Mouse (Mus musculus) brown adipose tissue, adult 24 weeks (tissue): ENCODE results near the gene Slc23a2. TPM values are rescaled to one million over a fixed set of nuclear protein-coding genes. Genes with fewer than 3 reads are reported as not detected.

Source experiments
- H3K27ac ChIP-seq: fragments of 200-500 bp; replicated peaks from 2 replicates; pipeline ENCODE4 v1.5.1; 2012; ENCODE audit warnings: low read depth, mild to moderate bottlenecking, low read length
- H3K4me1 ChIP-seq: fragments of 200-500 bp; 2 replicates; pipeline ENCODE4 v1.6.1; 2012; ENCODE audit warnings: low read length, mixed read lengths; ENCODE audit not compliant: control insufficient read depth, insufficient read depth, insufficient read length
- H3K4me3 ChIP-seq: fragments of 200-500 bp; 2 replicates; pipeline ENCODE4 v1.5.1; 2012; ENCODE audit warnings: low read depth, mild to moderate bottlenecking, low read length, moderate library complexity; ENCODE audit not compliant: insufficient read depth
- polyA plus RNA-seq: library from polyadenylated mRNA; stranded (reverse); fragments of >200 nt; gene quantifications from 2 replicates; pipeline ENCODE4 v1.2.4, GENCODE M21; 2012; ENCODE audit not compliant: missing spikeins, insufficient read depth, insufficient read length

The Slc23a2 gene
- polyA plus RNA-seq, 1 experiment = 12.3 TPM

GRCm38 (mm10) chr2:132118646-132119045 is 26.3 kb downstream of the Slc23a2 start:
- H3K27ac ChIP-seq = no peak overlapping the region
- H3K4me3 ChIP-seq = no peak overlapping the region
- H3K4me1 ChIP-seq = peaks cover 15% of the 10 kb centered on the region

DNA sequence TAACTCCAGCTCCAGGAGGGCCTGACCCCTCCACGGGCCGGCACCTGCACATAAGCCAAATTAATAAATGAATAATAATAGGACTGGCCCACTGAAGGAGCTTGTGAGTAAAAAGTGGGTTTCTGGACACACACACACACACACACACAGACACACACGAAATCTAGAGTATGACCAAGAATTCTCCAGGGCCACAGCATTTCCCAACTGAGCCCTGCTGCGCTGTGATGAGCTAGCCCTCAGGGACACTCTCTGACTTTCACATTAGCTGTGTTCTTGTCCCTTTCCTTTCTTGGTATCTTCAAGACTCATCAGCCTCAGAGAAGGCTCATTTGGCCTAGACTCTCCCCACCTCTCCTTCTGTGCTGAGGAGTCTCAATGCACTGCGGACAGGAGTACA is 29.0 kb downstream of the Slc23a2 start:
- no peak overlapping the region for H3K27ac ChIP-seq
- peaks cover 12% of the 10 kb centered on the region for H3K4me1 ChIP-seq
- no peak overlapping the region for H3K4me3 ChIP-seq

- Histone ChIP-seq H3K4me1 (peaks cover 12% of the 10 kb centered on the region), H3K27ac (0 out of 2 replicates have a peak overlapping the region, but pooled peaks have one; percentile 12), H3K4me3 (no peak overlapping the region)
Observed at GRCm38 (mm10) chr2:132115344-132115743, 29.6 kb downstream of the Slc23a2 start.

DNA sequence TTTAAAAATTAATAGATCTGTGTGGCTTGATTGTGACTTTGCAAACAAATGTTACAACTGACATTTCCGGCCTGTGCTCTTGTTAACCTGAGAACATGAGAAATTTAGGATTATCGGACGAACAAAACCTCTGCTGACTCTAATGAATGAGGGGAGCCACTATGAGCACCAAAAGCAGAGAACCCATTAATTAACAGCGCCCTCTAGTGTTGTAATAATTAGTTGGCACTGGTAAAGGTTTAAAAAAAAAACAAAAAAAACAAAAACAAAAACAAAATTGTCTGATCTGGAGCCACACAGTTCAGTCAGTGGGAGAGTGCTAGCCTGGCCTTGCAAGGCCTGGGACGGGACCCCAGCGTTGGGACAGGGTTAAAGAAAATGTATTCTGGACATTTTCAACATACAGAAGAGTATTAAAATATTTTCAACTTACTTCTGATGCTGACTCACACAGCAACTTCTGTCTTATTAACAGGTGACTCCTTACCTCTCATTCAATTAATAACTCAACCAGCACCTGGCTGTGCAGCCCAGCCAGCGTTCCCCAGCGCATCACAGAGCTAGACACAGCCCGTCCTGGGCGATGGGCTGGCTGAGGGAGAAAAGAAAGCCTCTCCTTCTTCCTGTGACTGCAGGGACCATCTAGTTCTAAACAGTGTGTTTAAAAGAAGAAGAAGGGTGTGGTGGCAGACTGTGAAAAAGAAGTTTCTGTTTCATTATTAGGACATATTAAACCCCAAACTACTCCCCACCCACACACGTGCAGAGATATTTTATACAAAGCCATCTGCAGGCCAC is 30.7 kb downstream of the Slc23a2 start:
- Histone ChIP-seq H3K27ac (peak overlapping the region; percentile 27; the same call in 1 of the 2 replicates), H3K4me1 (peaks cover 15% of the 10 kb centered on the region), H3K4me3 (no peak overlapping the region)

- H3K4me3 ChIP-seq = no peak overlapping the region
- H3K4me1 ChIP-seq = peaks cover 26% of the 10 kb centered on the region
- H3K27ac ChIP-seq = no peak overlapping the region
Observed at GRCm38 (mm10) chr2:132112319-132112718, 32.6 kb downstream of the Slc23a2 start.

DNA sequence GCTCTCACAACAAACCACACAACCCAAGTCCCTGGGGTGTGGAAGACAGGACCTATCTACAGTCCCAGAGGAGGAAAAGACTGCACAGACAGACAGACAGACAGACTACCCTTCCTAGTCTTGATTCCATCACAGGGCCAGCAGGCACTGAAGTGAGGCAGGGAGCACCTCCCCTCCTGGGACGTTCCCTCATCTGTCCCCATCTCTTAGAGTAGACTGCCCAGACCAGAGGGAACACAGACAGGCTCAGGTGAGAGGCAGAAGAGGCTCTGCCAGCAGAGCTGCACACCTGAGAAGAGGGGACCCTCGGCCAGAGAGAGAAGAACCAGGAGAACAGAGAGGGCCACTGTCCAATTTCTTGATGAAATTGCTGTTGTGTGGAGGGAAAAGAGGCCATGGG is 33.0 kb downstream of the Slc23a2 start:
- Histone ChIP-seq H3K4me3 (no peak overlapping the region), H3K27ac (no peak overlapping the region), H3K4me1 (peaks cover 30% of the 10 kb centered on the region)

- no peak overlapping the region for H3K27ac ChIP-seq
- H3K4me3 ChIP-seq = no peak overlapping the region
Observed at GRCm38 (mm10) chr2:132111266-132111665, 33.6 kb downstream of the Slc23a2 start.

DNA sequence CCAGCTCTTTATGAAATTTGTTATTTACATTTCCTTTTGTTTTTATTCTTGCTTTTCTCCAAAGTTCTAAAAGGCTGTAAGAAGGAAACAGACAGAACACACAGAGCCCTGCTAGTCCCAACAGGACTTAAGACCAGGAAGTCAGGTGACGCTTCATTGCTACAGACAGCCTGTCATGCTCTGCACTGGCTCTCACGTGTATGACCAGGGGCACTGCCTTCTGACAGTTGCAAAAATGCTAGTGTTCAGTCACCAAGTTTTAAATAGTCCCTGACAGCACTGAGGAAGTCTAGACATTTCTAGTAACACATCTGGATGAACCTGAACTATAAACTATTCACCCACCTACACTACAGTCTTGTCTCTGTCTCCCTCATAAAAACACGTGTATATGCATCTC is 34.2 kb downstream of the Slc23a2 start:
- Histone ChIP-seq H3K4me3 (no peak overlapping the region), H3K27ac (no peak overlapping the region), H3K4me1 (peaks cover 37% of the 10 kb centered on the region)

More at GRCm38 (mm10) chr2:132111266-132111665, 33.6 kb downstream of the Slc23a2 start:
- peaks cover 37% of the 10 kb centered on the region for H3K4me1 ChIP-seq

GRCm38 (mm10) chr2:132108988-132109387 is 35.9 kb downstream of the Slc23a2 start:
- H3K4me1 ChIP-seq = peaks cover 30% of the 10 kb centered on the region
- no peak overlapping the region for H3K4me3 ChIP-seq
- no peak overlapping the region for H3K27ac ChIP-seq

GRCm38 (mm10) chr2:132107611-132108010 is 37.3 kb downstream of the Slc23a2 start:
- peaks cover 38% of the 10 kb centered on the region for H3K4me1 ChIP-seq
- no peak overlapping the region for H3K4me3 ChIP-seq
- peak overlapping the region; percentile 48 for H3K27ac ChIP-seq

- H3K4me1 ChIP-seq = peaks cover 38% of the 10 kb centered on the region
- peak overlapping the region; percentile 52 for H3K27ac ChIP-seq
- no peak overlapping the region for H3K4me3 ChIP-seq
Observed at GRCm38 (mm10) chr2:132106069-132106468, 38.8 kb downstream of the Slc23a2 start.

DNA sequence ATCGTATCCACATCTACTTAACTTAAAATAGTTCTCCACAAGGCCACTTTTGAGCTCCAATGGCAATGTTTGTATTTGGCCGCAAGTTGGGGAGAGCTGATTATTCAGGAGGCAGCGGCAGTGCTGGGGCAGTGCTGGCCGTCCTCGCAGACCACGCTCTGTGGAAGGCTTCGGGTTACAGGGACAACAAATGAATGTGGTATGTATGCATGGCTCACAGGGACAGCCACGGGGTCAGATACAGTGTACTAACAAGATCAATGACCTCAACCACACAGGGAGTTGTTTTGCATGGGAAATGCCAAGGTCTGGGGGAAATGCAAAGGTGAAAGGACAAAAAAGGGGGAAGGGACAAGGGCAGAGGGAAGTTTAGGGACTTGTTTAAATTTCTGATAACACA is 41.6 kb downstream of the Slc23a2 start:
- Histone ChIP-seq H3K4me3 (no peak overlapping the region), H3K4me1 (peaks cover 33% of the 10 kb centered on the region), H3K27ac (peak overlapping the region; percentile 73)

- peaks cover 28% of the 10 kb centered on the region for H3K4me1 ChIP-seq
- H3K27ac ChIP-seq = peak overlapping the region; percentile 73
- peak overlapping the region; percentile 35 for H3K4me3 ChIP-seq
Observed at GRCm38 (mm10) chr2:132102505-132103130, 42.3 kb downstream of the Slc23a2 start.

GRCm38 (mm10) chr2:132098942-132099672 is 45.8 kb downstream of the Slc23a2 start:
- H3K4me1 ChIP-seq = peaks cover 14% of the 10 kb centered on the region

GRCm38 (mm10) chr2:132098365-132098764 is 46.5 kb downstream of the Slc23a2 start:
- H3K27ac ChIP-seq = no peak overlapping the region
- no peak overlapping the region for H3K4me3 ChIP-seq
- peaks cover 13% of the 10 kb centered on the region for H3K4me1 ChIP-seq

More at GRCm38 (mm10) chr2:132098942-132099672, 45.8 kb downstream of the Slc23a2 start:
- no peak overlapping the region for H3K4me3 ChIP-seq
- H3K27ac ChIP-seq = no peak overlapping the region
